Mouse (Mus musculus): Measurements from ENCODE around the gene A930004D18Rik. TPM values are rescaled to one million over a fixed set of nuclear protein-coding genes. Genes with fewer than 3 reads are reported as not detected.
"Not testable (repeated sequence)": the region's sequence is repeated elsewhere in the genome, so short reads cannot be mapped to it uniquely, and the experiment has no call there.

The A930004D18Rik gene
- polyA plus RNA-seq, 1 experiment from 2014 or later: 9.6 TPM

GRCm38 (mm10) chr2:18002306-18002705, 35.2 kb downstream of the A930004D18Rik start:
- Histone ChIP-seq H3K9ac (replicated peaks; ENCODE audit: low read depth, low read length) (no peak overlapping the region), H3K4me2 (ENCODE audit: low read length) (no peak overlapping the region), H3K4me1 (replicated peaks; ENCODE audit: control insufficient read depth, insufficient read depth, low read length) (no peaks in the 10 kb centered on the region), H3K9me3 (ENCODE audit: control insufficient read depth, low read length) (no peaks in the 10 kb centered on the region), H3K27me3 (replicated peaks; ENCODE audit: control insufficient read depth, insufficient read depth, low read length) (no peaks in the 10 kb centered on the region), H3K27ac (ENCODE audit: low read length) (no peak overlapping the region), H3K4me3 (replicated peaks; ENCODE audit: low read length) (no peak overlapping the region), H3K36me3 (ENCODE audit: control insufficient read depth, insufficient read depth) (no peaks in the 10 kb centered on the region)
- 89% methylated on average over 3 of the region's 3 CpGs for WGBS
- no peak for ATAC-seq

DNA sequence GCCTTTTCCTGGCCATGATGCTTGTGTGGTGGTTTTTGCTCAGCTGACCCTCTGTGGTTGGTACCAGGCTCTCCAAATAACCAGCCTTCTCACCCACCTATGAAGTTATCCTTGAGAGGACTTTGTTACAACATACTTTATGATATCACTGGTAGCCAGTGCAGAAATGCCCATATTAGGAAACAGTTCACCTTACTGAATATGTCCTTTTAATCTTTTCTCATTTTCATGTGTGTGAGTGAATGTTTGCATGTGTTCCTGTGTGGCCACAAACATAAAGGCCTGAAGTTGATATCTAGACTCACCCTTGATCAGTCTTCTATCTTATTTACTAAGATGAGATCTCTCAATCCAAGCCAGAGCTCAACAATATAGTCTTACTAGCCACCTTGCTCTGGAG, 40.7 kb downstream of the A930004D18Rik start, which contains the start of gene H2al2a:
H2al2a (minus strand) TSS at position 101 of the 400 bp plus-strand sequence.
- no peak for ATAC-seq
- Histone ChIP-seq H3K4me1 (replicated peaks; ENCODE audit: control insufficient read depth, insufficient read depth, low read length) (no peaks in the 10 kb centered on the region), H3K9me3 (ENCODE audit: control insufficient read depth, low read length) (no peaks in the 10 kb centered on the region), H3K4me2 (ENCODE audit: low read length) (no peak within 1 kb of the TSS), H3K4me3 (replicated peaks; ENCODE audit: low read length) (no peak within 1 kb of the TSS), H3K27me3 (replicated peaks; ENCODE audit: control insufficient read depth, insufficient read depth, low read length) (no peaks in the 10 kb centered on the region), H3K36me3 (ENCODE audit: control insufficient read depth, insufficient read depth) (no peaks in the 10 kb centered on the region), H3K9ac (replicated peaks; ENCODE audit: low read depth, low read length) (no peak within 1 kb of the TSS), H3K27ac (ENCODE audit: low read length) (no peak within 1 kb of the TSS)

- Histone ChIP-seq H3K9me3 (ENCODE audit: control insufficient read depth, low read length) (no peaks in the 10 kb centered on the region), H3K36me3 (ENCODE audit: control insufficient read depth, insufficient read depth) (no peaks in the 10 kb centered on the region), H3K27me3 (replicated peaks; ENCODE audit: control insufficient read depth, insufficient read depth, low read length) (no peaks in the 10 kb centered on the region), H3K4me1 (replicated peaks; ENCODE audit: control insufficient read depth, insufficient read depth, low read length) (no peaks in the 10 kb centered on the region), H3K4me2 (ENCODE audit: low read length) (no peak overlapping the region), H3K4me3 (replicated peaks; ENCODE audit: low read length) (no peak overlapping the region), H3K9ac (replicated peaks; ENCODE audit: low read depth, low read length) (no peak overlapping the region), H3K27ac (ENCODE audit: low read length) (no peak overlapping the region)
- no peak for ATAC-seq
These were observed 48.0 kb downstream of the A930004D18Rik start for GRCm38 (mm10) chr2:17989562-17989961.

DNA sequence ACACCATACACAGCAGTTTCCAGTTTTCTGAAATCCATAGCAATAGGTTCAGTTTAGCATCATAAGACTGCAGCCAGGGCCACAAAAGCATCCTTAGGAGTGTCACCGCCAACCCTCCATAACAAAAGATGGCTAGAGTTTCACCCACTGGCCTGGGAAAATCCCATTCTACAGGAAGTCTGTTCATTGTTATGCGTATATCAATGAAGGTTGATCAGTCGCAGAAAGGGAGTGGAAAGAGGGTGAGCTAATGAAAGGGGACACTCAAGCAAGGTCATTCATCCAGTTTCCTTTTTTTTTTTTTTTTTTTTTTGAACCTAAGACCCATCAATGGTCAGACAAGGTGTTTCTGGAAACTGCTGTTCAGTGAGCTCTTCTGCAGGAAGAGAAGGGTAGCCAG, 48.4 kb downstream of the A930004D18Rik start:
- WGBS: 41% methylated on average over 3 of the region's 3 CpGs
- H3K4me3 ChIP-seq (replicated peaks; ENCODE audit: low read length): no peak overlapping the region

GRCm38 (mm10) chr2:17986694-17987093, 50.8 kb downstream of the A930004D18Rik start:
- H3K4me2 ChIP-seq (ENCODE audit: low read length): no peak overlapping the region
- no peaks in the 10 kb centered on the region for H3K9me3 ChIP-seq (ENCODE audit: control insufficient read depth, low read length)
- H3K4me3 ChIP-seq (replicated peaks; ENCODE audit: low read length): no peak overlapping the region
- no peak overlapping the region for H3K27ac ChIP-seq (ENCODE audit: low read length)
- ATAC-seq: no peak
- no peaks in the 10 kb centered on the region for H3K27me3 ChIP-seq (replicated peaks; ENCODE audit: control insufficient read depth, insufficient read depth, low read length)
- H3K4me1 ChIP-seq (replicated peaks; ENCODE audit: control insufficient read depth, insufficient read depth, low read length): no peaks in the 10 kb centered on the region
- WGBS: 87% methylated on average over 3 of the region's 3 CpGs
- H3K36me3 ChIP-seq (ENCODE audit: control insufficient read depth, insufficient read depth): no peaks in the 10 kb centered on the region
- H3K9ac ChIP-seq (replicated peaks; ENCODE audit: low read depth, low read length): no peak overlapping the region

More for the DNA sequence above, 48.4 kb downstream of the A930004D18Rik start:
- no peak overlapping the region for H3K4me2 ChIP-seq (ENCODE audit: low read length)
- H3K36me3 ChIP-seq (ENCODE audit: control insufficient read depth, insufficient read depth): no peaks in the 10 kb centered on the region
- no peak overlapping the region for H3K9ac ChIP-seq (replicated peaks; ENCODE audit: low read depth, low read length)
- H3K4me1 ChIP-seq (replicated peaks; ENCODE audit: control insufficient read depth, insufficient read depth, low read length): no peaks in the 10 kb centered on the region
- no peak overlapping the region for H3K27ac ChIP-seq (ENCODE audit: low read length)
- no peaks in the 10 kb centered on the region for H3K27me3 ChIP-seq (replicated peaks; ENCODE audit: control insufficient read depth, insufficient read depth, low read length)
- no peaks in the 10 kb centered on the region for H3K9me3 ChIP-seq (ENCODE audit: control insufficient read depth, low read length)
- ATAC-seq: no peak

DNA sequence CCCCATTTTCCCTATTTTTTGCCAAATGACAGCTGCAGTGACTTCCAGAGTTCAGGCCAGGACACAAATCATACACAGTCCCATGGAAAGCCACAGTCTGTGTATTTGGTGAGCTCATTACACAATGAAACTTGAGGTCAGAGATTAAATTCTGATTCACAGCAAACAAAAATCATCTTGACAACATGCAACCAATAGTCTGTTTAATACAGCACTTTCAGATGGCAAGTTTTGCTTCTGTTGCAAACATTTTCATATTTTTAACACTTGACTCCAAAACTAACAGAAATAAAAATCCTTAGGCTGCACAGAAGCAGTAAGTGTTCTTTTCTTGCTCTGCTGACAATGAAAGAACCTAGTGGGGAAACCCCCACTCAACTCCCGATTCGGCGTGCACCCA, 52.8 kb downstream of the A930004D18Rik start:
- no peaks in the 10 kb centered on the region for H3K27me3 ChIP-seq (replicated peaks; ENCODE audit: control insufficient read depth, insufficient read depth, low read length)
- no peak overlapping the region for H3K4me2 ChIP-seq (ENCODE audit: low read length)
- no peak overlapping the region for H3K9ac ChIP-seq (replicated peaks; ENCODE audit: low read depth, low read length)
- WGBS: 98% methylated on average over 3 of the region's 3 CpGs
- no peaks in the 10 kb centered on the region for H3K9me3 ChIP-seq (ENCODE audit: control insufficient read depth, low read length)
- H3K4me1 ChIP-seq (replicated peaks; ENCODE audit: control insufficient read depth, insufficient read depth, low read length): no peaks in the 10 kb centered on the region
- no peak overlapping the region for H3K4me3 ChIP-seq (replicated peaks; ENCODE audit: low read length)
- ATAC-seq: no peak
- H3K36me3 ChIP-seq (ENCODE audit: control insufficient read depth, insufficient read depth): no peaks in the 10 kb centered on the region
- H3K27ac ChIP-seq (ENCODE audit: low read length): no peak overlapping the region

DNA sequence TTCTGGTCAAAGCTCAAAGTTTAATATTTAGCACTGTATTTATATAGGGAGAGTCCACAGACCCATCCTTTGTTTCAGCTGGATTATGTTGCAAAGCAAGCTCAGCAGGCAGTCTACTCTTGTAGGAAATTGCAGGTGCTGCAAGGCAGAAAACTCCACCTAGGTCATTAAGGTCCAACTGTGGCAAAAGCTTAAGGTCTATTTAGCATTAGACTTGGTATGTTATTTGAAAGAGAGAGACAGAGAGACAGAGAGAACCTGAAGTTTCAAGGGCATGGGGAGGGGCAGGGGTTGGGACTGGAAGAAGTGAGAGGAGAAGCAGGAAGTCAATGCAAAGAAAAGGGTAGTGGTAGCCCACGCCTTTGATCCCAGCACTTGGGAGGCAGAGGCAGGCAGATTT, 54.8 kb downstream of the A930004D18Rik start:
- no peaks in the 10 kb centered on the region for H3K36me3 ChIP-seq (ENCODE audit: control insufficient read depth, insufficient read depth)
- H3K9ac ChIP-seq (replicated peaks; ENCODE audit: low read depth, low read length): no peak overlapping the region
- ATAC-seq: no peak
- no peaks in the 10 kb centered on the region for H3K27me3 ChIP-seq (replicated peaks; ENCODE audit: control insufficient read depth, insufficient read depth, low read length)
- no peak overlapping the region for H3K4me2 ChIP-seq (ENCODE audit: low read length)
- no peaks in the 10 kb centered on the region for H3K9me3 ChIP-seq (ENCODE audit: control insufficient read depth, low read length)
- no peak overlapping the region for H3K4me3 ChIP-seq (replicated peaks; ENCODE audit: low read length)
- WGBS: 92% methylated on average over 1 of the region's 1 CpGs
- no peaks in the 10 kb centered on the region for H3K4me1 ChIP-seq (replicated peaks; ENCODE audit: control insufficient read depth, insufficient read depth, low read length)
- H3K27ac ChIP-seq (ENCODE audit: low read length): no peak overlapping the region

GRCm38 (mm10) chr2:17978706-17979105, 58.8 kb downstream of the A930004D18Rik start:
- ATAC-seq: no peak
- no peaks in the 10 kb centered on the region for H3K36me3 ChIP-seq (ENCODE audit: control insufficient read depth, insufficient read depth)
- no peak overlapping the region for H3K4me2 ChIP-seq (ENCODE audit: low read length)
- no peaks in the 10 kb centered on the region for H3K4me1 ChIP-seq (replicated peaks; ENCODE audit: control insufficient read depth, insufficient read depth, low read length)
- no peak overlapping the region for H3K9ac ChIP-seq (replicated peaks; ENCODE audit: low read depth, low read length)
- WGBS: 90% methylated on average over 6 of the region's 6 CpGs
- H3K4me3 ChIP-seq (replicated peaks; ENCODE audit: low read length): no peak overlapping the region
- H3K9me3 ChIP-seq (ENCODE audit: control insufficient read depth, low read length): no peaks in the 10 kb centered on the region
- H3K27ac ChIP-seq (ENCODE audit: low read length): no peak overlapping the region
- no peaks in the 10 kb centered on the region for H3K27me3 ChIP-seq (replicated peaks; ENCODE audit: control insufficient read depth, insufficient read depth, low read length)

- H3K27me3 ChIP-seq (replicated peaks; ENCODE audit: control insufficient read depth, insufficient read depth, low read length); H3K9ac ChIP-seq (replicated peaks; ENCODE audit: low read depth, low read length); H3K9me3 ChIP-seq (ENCODE audit: control insufficient read depth, low read length); H3K4me2 ChIP-seq (ENCODE audit: low read length); H3K4me3 ChIP-seq (replicated peaks; ENCODE audit: low read length); H3K36me3 ChIP-seq (ENCODE audit: control insufficient read depth, insufficient read depth); ATAC-seq; H3K4me1 ChIP-seq (replicated peaks; ENCODE audit: control insufficient read depth, insufficient read depth, low read length); H3K27ac ChIP-seq (ENCODE audit: low read length): not testable (repeated sequence)
- WGBS: 93% methylated on average over 7 of the region's 7 CpGs
These were observed 59.3 kb downstream of the A930004D18Rik start for GRCm38 (mm10) chr2:17978251-17978650.

GRCm38 (mm10) chr2:17977645-17978044, 59.9 kb downstream of the A930004D18Rik start:
- not testable (repeated sequence) for H3K9ac ChIP-seq (replicated peaks; ENCODE audit: low read depth, low read length)

More at GRCm38 (mm10) chr2:17977645-17978044, 59.9 kb downstream of the A930004D18Rik start:
- H3K36me3 ChIP-seq (ENCODE audit: control insufficient read depth, insufficient read depth); H3K27me3 ChIP-seq (replicated peaks; ENCODE audit: control insufficient read depth, insufficient read depth, low read length); ATAC-seq; H3K4me2 ChIP-seq (ENCODE audit: low read length); H3K27ac ChIP-seq (ENCODE audit: low read length); H3K4me3 ChIP-seq (replicated peaks; ENCODE audit: low read length); H3K4me1 ChIP-seq (replicated peaks; ENCODE audit: control insufficient read depth, insufficient read depth, low read length); H3K9me3 ChIP-seq (ENCODE audit: control insufficient read depth, low read length): not testable (repeated sequence)
